Mouse (Mus musculus): ENCODE data around the gene Galnt7. TPM values are rescaled to one million over a fixed set of nuclear protein-coding genes. Genes with fewer than 3 reads are reported as not detected.
A peak's percentile ranks its signal among the peaks of the same experiment; 100 is the strongest.

The Galnt7 gene
- total RNA-seq, 1 experiment: 17.7 TPM

GRCm38 (mm10) chr8:57541405-57541804 lies 111.4 kb downstream of the Galnt7 start:
- in situ Hi-C loops (cut with MboI; ENCODE audit: low sequenced_read_pairs in 2 of 2, unreplicated experiment in 2 of 2): loop anchor here in 1 of 2 experiments (10.0 kb wide), 1 partner anchor 263 kb away; no protein-coding TSS in a partner anchor
- DNase-seq (ENCODE audit: low read depth, low spot score): no peak
- H3K27ac ChIP-seq (ENCODE audit: insufficient read depth, low read depth, low read length, poor library complexity, severe bottlenecking): no peak overlapping the region
- H3K4me3 ChIP-seq (ENCODE audit: insufficient read depth in 1 of 2, low read depth in 1 of 2, low read length in 2 of 2, poor library complexity in 1 of 2, severe bottlenecking in 1 of 2): no peak overlapping the region
- TF ChIP-seq ZNF384 (IDR thresholded peaks at IDR 0.05; ENCODE audit: low read depth, low read length) (no peak), HCFC1 (IDR thresholded peaks at IDR 0.05; ENCODE audit: borderline replicate concordance, insufficient read depth, low read length) (no peak), MAFK (IDR thresholded peaks at IDR 0.05; ENCODE audit: insufficient read depth, low read depth, low read length) (no peak), ZC3H11A (IDR thresholded peaks at IDR 0.05; ENCODE audit: borderline replicate concordance, low read depth, low read length) (no peak), CHD2 (IDR thresholded peaks at IDR 0.05; ENCODE audit: low read depth, low read length) (no peak)
- no peaks in the 10 kb centered on the region for H3K4me1 ChIP-seq (ENCODE audit: control insufficient read depth in 2 of 2, insufficient read depth in 2 of 2, low read length in 2 of 2, poor library complexity in 1 of 2)
- H3K36me3 ChIP-seq (ENCODE audit: control insufficient read depth, insufficient read depth, low read length, poor library complexity, severe bottlenecking): no peaks in the 10 kb centered on the region
- no peaks in the 10 kb centered on the region for H3K9me3 ChIP-seq (ENCODE audit: control insufficient read depth, insufficient read depth, low read depth, low read length)
- no peak overlapping the region for H3K9ac ChIP-seq (ENCODE audit: insufficient read depth, low read depth, low read length, poor library complexity, severe bottlenecking)

DNA sequence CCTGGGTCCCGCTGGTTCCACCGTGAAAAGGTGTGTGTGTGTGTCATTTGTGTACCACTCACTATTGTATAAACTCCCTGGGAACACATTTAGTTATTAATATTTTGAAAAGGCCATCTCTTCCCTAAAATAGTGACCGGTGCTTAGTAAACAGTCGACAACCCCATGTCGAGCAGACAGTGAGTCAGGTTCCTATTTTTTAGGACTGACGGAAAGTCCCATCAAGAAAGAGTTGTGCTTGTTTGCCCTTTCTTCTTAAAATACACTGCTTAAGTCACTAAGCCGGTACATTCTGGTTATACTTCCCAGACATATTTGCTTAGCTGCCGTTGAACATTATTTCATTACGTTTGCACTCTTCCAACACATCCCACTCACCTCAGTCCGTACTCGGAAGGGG lies 111.9 kb downstream of the Galnt7 start:
- Histone ChIP-seq H3K9me3 (ENCODE audit: control insufficient read depth, insufficient read depth, low read depth, low read length) (no peaks in the 10 kb centered on the region), H3K4me3 (ENCODE audit: insufficient read depth in 1 of 2, low read depth in 1 of 2, low read length in 2 of 2, poor library complexity in 1 of 2, severe bottlenecking in 1 of 2) (no peak overlapping the region), H3K4me1 (ENCODE audit: control insufficient read depth in 2 of 2, insufficient read depth in 2 of 2, low read length in 2 of 2, poor library complexity in 1 of 2) (no peaks in the 10 kb centered on the region), H3K27ac (ENCODE audit: insufficient read depth, low read depth, low read length, poor library complexity, severe bottlenecking) (no peak overlapping the region), H3K36me3 (ENCODE audit: control insufficient read depth, insufficient read depth, low read length, poor library complexity, severe bottlenecking) (peaks cover 4% of the 10 kb centered on the region), H3K9ac (ENCODE audit: insufficient read depth, low read depth, low read length, poor library complexity, severe bottlenecking) (no peak overlapping the region)
- in situ Hi-C loops (cut with MboI; ENCODE audit: low sequenced_read_pairs in 2 of 2, unreplicated experiment in 2 of 2): loop anchor here in 1 of 2 experiments (10.0 kb wide), 1 partner anchor 264 kb away; no protein-coding TSS in a partner anchor
- no peak for DNase-seq (ENCODE audit: low read depth, low spot score)
- no peak for TF ChIP-seq ZC3H11A (IDR thresholded peaks at IDR 0.05; ENCODE audit: borderline replicate concordance, low read depth, low read length)
- TF ChIP-seq ZNF384 (IDR thresholded peaks at IDR 0.05; ENCODE audit: low read depth, low read length): no peak

DNA sequence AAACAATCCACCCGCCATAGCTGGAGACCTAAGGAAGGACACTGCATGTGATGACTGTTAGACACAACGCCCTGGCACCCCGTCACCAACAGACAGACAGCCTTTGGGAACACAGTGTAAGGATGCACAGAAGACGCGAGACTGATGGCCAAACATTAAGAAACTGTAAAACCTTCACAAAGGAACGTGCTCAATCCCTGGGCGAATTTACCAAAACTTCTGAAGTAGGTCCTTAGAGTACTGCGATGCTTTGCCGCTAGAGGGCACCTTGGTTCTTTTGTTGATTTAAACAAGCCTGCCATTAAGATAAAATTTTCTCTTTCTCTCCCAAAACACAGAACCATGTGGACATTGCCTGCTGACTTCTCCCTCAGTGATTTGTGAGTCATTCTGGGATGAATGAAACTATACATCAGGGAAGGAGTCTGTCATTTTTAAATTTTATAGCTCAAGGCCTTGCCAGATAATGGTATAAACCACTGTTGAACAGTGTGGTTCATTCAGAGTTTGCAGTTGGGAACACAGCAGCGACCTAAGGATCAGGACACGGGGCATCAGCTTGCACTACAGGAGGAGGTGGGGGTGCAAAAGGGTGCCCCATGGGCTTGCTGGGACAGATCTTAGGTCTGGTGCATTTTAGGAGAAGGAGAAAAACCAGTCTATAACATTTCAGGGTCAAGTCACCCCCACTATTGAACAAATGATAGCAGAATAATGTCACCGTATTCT lies 112.6 kb downstream of the Galnt7 start:
- TF ChIP-seq ZC3H11A (IDR thresholded peaks at IDR 0.05; ENCODE audit: borderline replicate concordance, low read depth, low read length): peak; percentile 69; the same call in 1 of the 2 replicates
- TF ChIP-seq MAFK (IDR thresholded peaks at IDR 0.05; ENCODE audit: insufficient read depth, low read depth, low read length): no peak
- no peak for TF ChIP-seq CHD2 (IDR thresholded peaks at IDR 0.05; ENCODE audit: low read depth, low read length)
- no peak for TF ChIP-seq HCFC1 (IDR thresholded peaks at IDR 0.05; ENCODE audit: borderline replicate concordance, insufficient read depth, low read length)
- no peak for TF ChIP-seq ZNF384 (IDR thresholded peaks at IDR 0.05; ENCODE audit: low read depth, low read length)
- Histone ChIP-seq H3K36me3 (ENCODE audit: control insufficient read depth, insufficient read depth, low read length, poor library complexity, severe bottlenecking) (peaks cover 6% of the 10 kb centered on the region), H3K4me3 (ENCODE audit: insufficient read depth in 1 of 2, low read depth in 1 of 2, low read length in 2 of 2, poor library complexity in 1 of 2, severe bottlenecking in 1 of 2) (no peak overlapping the region), H3K9me3 (ENCODE audit: control insufficient read depth, insufficient read depth, low read depth, low read length) (no peaks in the 10 kb centered on the region), H3K27ac (ENCODE audit: insufficient read depth, low read depth, low read length, poor library complexity, severe bottlenecking) (no peak overlapping the region), H3K4me1 (ENCODE audit: control insufficient read depth in 2 of 2, insufficient read depth in 2 of 2, low read length in 2 of 2, poor library complexity in 1 of 2) (no peaks in the 10 kb centered on the region), H3K9ac (ENCODE audit: insufficient read depth, low read depth, low read length, poor library complexity, severe bottlenecking) (no peak overlapping the region)
- DNase-seq (ENCODE audit: low read depth, low spot score): peak; percentile 54
- in situ Hi-C loops (cut with MboI; ENCODE audit: low sequenced_read_pairs in 2 of 2, unreplicated experiment in 2 of 2): loop anchor here in 1 of 2 experiments (10.0 kb wide), 1 partner anchor 265 kb away; no protein-coding TSS in a partner anchor

DNA sequence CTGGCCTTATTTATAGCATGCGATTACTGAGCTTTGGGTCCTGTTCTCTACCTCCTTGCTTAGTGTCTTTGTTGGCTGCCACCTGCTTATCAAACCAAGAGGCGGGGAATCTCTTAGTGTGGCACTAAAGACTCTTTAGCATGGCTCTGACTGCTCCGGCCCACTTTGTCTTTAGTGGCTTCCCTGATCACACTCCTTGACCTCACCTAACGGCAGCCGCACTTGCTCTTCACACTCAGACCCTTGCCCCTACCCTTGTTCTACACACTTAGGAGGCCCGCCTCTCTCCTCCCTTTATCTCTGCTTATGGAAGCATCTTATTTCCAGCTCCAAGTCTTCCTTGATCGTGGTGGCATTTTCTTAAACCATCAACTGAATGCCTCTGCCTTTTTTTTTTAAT lies 114.2 kb downstream of the Galnt7 start:
- H3K9me3 ChIP-seq (ENCODE audit: control insufficient read depth, insufficient read depth, low read depth, low read length): no peaks in the 10 kb centered on the region
- H3K4me3 ChIP-seq (ENCODE audit: insufficient read depth in 1 of 2, low read depth in 1 of 2, low read length in 2 of 2, poor library complexity in 1 of 2, severe bottlenecking in 1 of 2): no peak overlapping the region
- no peak overlapping the region for H3K9ac ChIP-seq (ENCODE audit: insufficient read depth, low read depth, low read length, poor library complexity, severe bottlenecking)
- TF ChIP-seq MAFK (IDR thresholded peaks at IDR 0.05; ENCODE audit: insufficient read depth, low read depth, low read length): no peak
- no peak for TF ChIP-seq CHD2 (IDR thresholded peaks at IDR 0.05; ENCODE audit: low read depth, low read length)
- TF ChIP-seq ZNF384 (IDR thresholded peaks at IDR 0.05; ENCODE audit: low read depth, low read length): no peak
- TF ChIP-seq ZC3H11A (IDR thresholded peaks at IDR 0.05; ENCODE audit: borderline replicate concordance, low read depth, low read length): no peak
- no peak for TF ChIP-seq HCFC1 (IDR thresholded peaks at IDR 0.05; ENCODE audit: borderline replicate concordance, insufficient read depth, low read length)
- no peak overlapping the region for H3K27ac ChIP-seq (ENCODE audit: insufficient read depth, low read depth, low read length, poor library complexity, severe bottlenecking)
- peaks cover 9% of the 10 kb centered on the region for H3K36me3 ChIP-seq (ENCODE audit: control insufficient read depth, insufficient read depth, low read length, poor library complexity, severe bottlenecking)
- no peaks in the 10 kb centered on the region for H3K4me1 ChIP-seq (ENCODE audit: control insufficient read depth in 2 of 2, insufficient read depth in 2 of 2, low read length in 2 of 2, poor library complexity in 1 of 2)
- DNase-seq (ENCODE audit: low read depth, low spot score): no peak
- in situ Hi-C loops (cut with MboI; ENCODE audit: low sequenced_read_pairs in 2 of 2, unreplicated experiment in 2 of 2): loop anchor here in 1 of 2 experiments (10.0 kb wide), 1 partner anchor 256 kb away; no protein-coding TSS in a partner anchor

All from ES-E14 (cell line).